Mouse (Mus musculus) forebrain, embryonic 11.5 days (tissue): Measurements from ENCODE around the gene Btbd6. TPM values are rescaled to one million over a fixed set of nuclear protein-coding genes. Genes with fewer than 3 reads are reported as not detected.

Experiments used
- ATAC-seq: fragments of 200-750 bp; cut with Nextera tagmentation; replicated peaks from 2 replicates; pipeline ENCODE4 v1.8.0; 2017; ENCODE audit warnings: moderate TSS enrichment; ENCODE audit not compliant: low FRiP score
- DNase-seq: peaks from one replicate; pipeline ENCODE4 v3.0.0-alpha.2; 2017; ENCODE audit warnings: low spot score
- H3K27ac ChIP-seq: fragments of 300-500 bp; sonication (generic); 2 replicates; pipeline ENCODE4 v1.5.1; 2014; ENCODE audit warnings: low read depth, low read length
- H3K27me3 ChIP-seq: fragments of 300-500 bp; sonication (generic); 2 replicates; pipeline ENCODE4 v1.6.1; 2014; ENCODE audit warnings: mild to moderate bottlenecking, low read length, mixed read lengths; ENCODE audit not compliant: control insufficient read depth, insufficient read depth
- H3K36me3 ChIP-seq: fragments of 300-500 bp; sonication (generic); 2 replicates; pipeline ENCODE4 v1.6.1; 2014; ENCODE audit warnings: mild to moderate bottlenecking, low read length, moderate library complexity, mixed read lengths; ENCODE audit not compliant: control insufficient read depth, insufficient read depth
- H3K4me1 ChIP-seq: fragments of 300-500 bp; sonication (generic); replicated peaks from 2 replicates; pipeline ENCODE4 v1.6.1; 2014; ENCODE audit warnings: low read length, mixed read lengths; ENCODE audit not compliant: control insufficient read depth, insufficient read depth
- H3K4me2 ChIP-seq: fragments of 300-500 bp; sonication (generic); 2 replicates; pipeline ENCODE4 v1.6.1; 2014; ENCODE audit warnings: low read depth, mild to moderate bottlenecking, low read length, moderate library complexity, mixed read lengths; ENCODE audit not compliant: severe bottlenecking
- H3K4me3 ChIP-seq: fragments of 300-500 bp; sonication (generic); 2 replicates; pipeline ENCODE4 v1.5.1; 2014; ENCODE audit warnings: low read depth, low read length
- H3K9ac ChIP-seq: fragments of 300-500 bp; sonication (generic); 2 replicates; pipeline ENCODE4 v1.6.1; 2014; ENCODE audit warnings: low read length
- H3K9me3 ChIP-seq: fragments of 300-500 bp; sonication (generic); 2 replicates; pipeline ENCODE4 v1.6.1; 2016; ENCODE audit warnings: low read length, mixed read lengths; ENCODE audit not compliant: control insufficient read depth
- WGBS: fragments of 180-500 bp; shearing (Covaris S2); extraction: QIAGEN DNeasy Blood & Tissue Kit; methylation state at CpG from one replicate; pipeline ENCODE4 v1.1.7; 2014; 5-methylcytosine and 5-hydroxymethylcytosine counted together
- polyA plus RNA-seq: library from polyadenylated mRNA; unstranded; fragments of >200 nt; fragmentation: Nextera tagmentation; extraction: Ambion mirVana; gene quantifications from 2 replicates; pipeline ENCODE4 v1.2.1, GENCODE M21; 2014

The Btbd6 gene
- polyA plus RNA-seq, 1 experiment from 2014 or later: 26.7 TPM

GRCm38 (mm10) chr12:112938873-112939565, 37.3 kb upstream of the Btbd6 start:
- H3K9me3 ChIP-seq: no peaks in the 10 kb centered on the region
- H3K27me3 ChIP-seq: no peaks in the 10 kb centered on the region
- H3K4me3 ChIP-seq: no peak overlapping the region
- no peaks in the 10 kb centered on the region for H3K36me3 ChIP-seq
- peaks cover 2% of the 10 kb centered on the region; the same call in 1 of the 2 replicates for H3K4me1 ChIP-seq
- 0 out of 2 replicates have a peak overlapping the region, but pooled peaks have one; percentile 0 for H3K9ac ChIP-seq
- peak; percentile 70 for DNase-seq
- 58% methylated on average over 10 of the region's 10 CpGs for WGBS
- no peak overlapping the region for H3K4me2 ChIP-seq
- H3K27ac ChIP-seq: no peak overlapping the region
- no peak for ATAC-seq

DNA sequence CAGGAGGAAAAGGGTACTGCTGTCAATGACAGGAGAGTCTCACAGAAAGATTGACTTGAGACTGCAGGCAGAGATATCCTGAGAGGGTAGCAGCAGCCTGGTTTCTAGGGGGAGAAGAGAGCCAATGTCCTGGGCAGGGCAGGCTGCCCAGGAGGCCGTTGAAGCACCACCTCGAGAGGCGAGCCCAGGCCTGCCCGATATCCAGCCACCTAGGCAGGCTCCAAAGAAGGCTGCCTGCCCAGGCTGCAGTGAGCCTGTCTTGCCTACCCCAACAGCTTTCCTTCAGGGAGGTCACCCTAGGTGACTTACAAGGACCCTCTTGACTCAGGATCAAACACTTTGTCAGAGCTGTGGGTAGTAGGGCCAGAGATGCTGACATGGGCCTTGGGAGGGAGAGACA, 36.0 kb upstream of the Btbd6 start:
- no peak for ATAC-seq

GRCm38 (mm10) chr12:112940710-112941109, 35.6 kb upstream of the Btbd6 start:
- peaks cover 2% of the 10 kb centered on the region; the same call in 1 of the 2 replicates for H3K4me1 ChIP-seq
- no peak overlapping the region for H3K4me3 ChIP-seq

More for the DNA sequence above, 36.0 kb upstream of the Btbd6 start:
- no peaks in the 10 kb centered on the region for H3K27me3 ChIP-seq
- no peak overlapping the region for H3K4me2 ChIP-seq
- 96% methylated on average over 4 of the region's 4 CpGs for WGBS
- H3K4me3 ChIP-seq: no peak overlapping the region
- H3K4me1 ChIP-seq: peaks cover 2% of the 10 kb centered on the region; the same call in 1 of the 2 replicates
- no peak for DNase-seq
- no peak overlapping the region for H3K9ac ChIP-seq
- no peaks in the 10 kb centered on the region for H3K9me3 ChIP-seq
- H3K36me3 ChIP-seq: no peaks in the 10 kb centered on the region
- no peak overlapping the region for H3K27ac ChIP-seq

DNA sequence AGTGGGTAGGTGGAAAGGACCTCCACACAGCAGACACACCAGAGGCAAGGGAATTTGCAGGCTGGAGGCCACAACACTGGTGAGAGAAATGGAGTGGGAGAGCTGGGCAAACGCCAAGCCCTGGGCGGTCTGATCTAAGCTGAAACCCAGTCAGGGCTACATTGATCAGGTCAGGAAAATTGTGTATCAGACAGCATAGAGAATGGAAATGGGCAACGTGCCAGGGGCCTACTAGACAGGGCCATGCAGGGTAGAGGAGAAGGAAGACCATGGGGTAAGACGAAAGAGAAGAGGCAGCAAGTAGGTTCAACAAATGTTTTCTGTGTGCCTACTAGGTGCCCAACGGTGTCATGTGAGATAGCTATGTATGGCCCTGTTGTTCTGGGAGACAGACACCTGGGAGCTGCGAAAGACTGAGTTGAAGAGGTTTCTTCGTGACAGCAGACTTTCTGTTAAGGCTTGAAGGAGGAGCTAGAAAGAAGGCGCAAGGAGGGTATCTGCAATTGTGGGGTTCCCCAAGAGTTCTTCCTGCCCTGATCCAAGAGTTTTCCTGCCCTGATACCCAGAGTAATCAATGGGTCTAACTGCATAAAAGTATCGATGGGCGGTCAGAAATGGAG, 35.0 kb upstream of the Btbd6 start:
- WGBS: 44% methylated on average over 10 of the region's 10 CpGs
- Histone ChIP-seq H3K36me3 (no peaks in the 10 kb centered on the region), H3K9me3 (no peaks in the 10 kb centered on the region), H3K27me3 (no peaks in the 10 kb centered on the region), H3K9ac (peak overlapping the region; percentile 80), H3K4me2 (peak overlapping the region; percentile 67), H3K4me3 (peak overlapping the region; percentile 68), H3K4me1 (peaks cover 2% of the 10 kb centered on the region; the same call in 1 of the 2 replicates), H3K27ac (no peak overlapping the region)
- ATAC-seq (peak; percentile 6; the same call in 1 of the 2 replicates), DNase-seq (no peak)

More at GRCm38 (mm10) chr12:112940710-112941109, 35.6 kb upstream of the Btbd6 start:
- no peak for ATAC-seq
- Histone ChIP-seq H3K27me3 (no peaks in the 10 kb centered on the region), H3K27ac (no peak overlapping the region), H3K9me3 (no peaks in the 10 kb centered on the region), H3K9ac (no peak overlapping the region), H3K4me2 (no peak overlapping the region), H3K36me3 (no peaks in the 10 kb centered on the region)
- no peak for DNase-seq
- WGBS: 87% methylated on average over 9 of the region's 9 CpGs

DNA sequence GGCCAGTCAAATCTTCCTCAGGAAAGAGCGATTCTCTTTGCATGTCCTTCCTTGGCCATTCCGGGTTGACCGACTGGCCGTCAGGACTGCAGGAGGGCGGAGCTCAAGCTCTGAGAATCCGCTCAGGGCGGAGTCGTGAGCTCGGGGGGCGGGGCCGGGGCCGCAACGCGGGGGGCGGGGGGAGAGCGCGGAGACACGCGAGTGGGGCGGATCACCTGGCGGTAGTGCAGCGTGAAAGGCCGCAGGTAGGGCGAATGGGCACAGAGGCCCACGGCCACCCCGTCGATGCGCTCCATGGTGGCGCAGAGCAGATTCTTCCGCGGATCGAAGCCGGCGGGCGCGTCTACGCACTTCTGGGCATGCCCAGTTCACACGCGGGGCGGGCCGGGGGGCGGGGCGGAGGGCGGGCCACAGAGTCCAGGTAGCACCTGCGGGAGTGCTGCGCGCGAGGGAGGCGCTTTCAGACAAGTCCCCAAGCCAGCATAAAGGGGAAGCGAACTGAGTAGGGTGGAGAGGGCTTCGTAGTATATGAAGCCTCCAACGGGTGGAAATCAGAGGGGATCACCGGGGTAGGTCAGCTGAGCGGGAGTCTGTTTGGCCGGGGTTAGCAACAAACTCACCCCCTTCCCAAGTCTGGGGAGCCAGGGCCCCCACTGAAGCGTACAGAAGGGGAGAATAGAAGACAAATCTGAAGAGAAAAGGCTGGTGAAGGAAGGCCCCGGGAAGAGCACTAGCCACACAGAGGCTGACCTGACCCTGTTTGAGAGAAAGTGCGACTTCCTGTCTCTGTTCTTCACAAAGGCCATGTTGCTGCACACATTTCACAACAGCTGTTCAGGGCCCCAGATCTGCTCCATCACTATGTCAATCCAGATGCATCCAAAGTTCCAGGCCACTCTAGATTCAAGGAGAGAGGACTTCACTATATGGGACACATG, 34.2 kb upstream of the Btbd6 start, which contains the start of gene Nudt14:
Gene Nudt14, minus strand, starts transcription at position 349 of the 938 bp plus-strand sequence.
- H3K4me1 ChIP-seq: peaks cover 2% of the 10 kb centered on the region; the same call in 1 of the 2 replicates
- H3K27me3 ChIP-seq: no peaks in the 10 kb centered on the region
- H3K27ac ChIP-seq: peak within 1 kb of the TSS; percentile 46; the same call in 1 of the 2 replicates
- peak within 1 kb of the TSS; percentile 68 for H3K4me3 ChIP-seq
- 2% methylated on average over 48 of the region's 58 CpGs for WGBS
- no peaks in the 10 kb centered on the region for H3K36me3 ChIP-seq
- H3K9me3 ChIP-seq: no peaks in the 10 kb centered on the region
- ATAC-seq (peak; percentile 81), DNase-seq (peak; percentile 86)
- peak within 1 kb of the TSS; percentile 80 for H3K9ac ChIP-seq
- peak within 1 kb of the TSS; percentile 67 for H3K4me2 ChIP-seq

DNA sequence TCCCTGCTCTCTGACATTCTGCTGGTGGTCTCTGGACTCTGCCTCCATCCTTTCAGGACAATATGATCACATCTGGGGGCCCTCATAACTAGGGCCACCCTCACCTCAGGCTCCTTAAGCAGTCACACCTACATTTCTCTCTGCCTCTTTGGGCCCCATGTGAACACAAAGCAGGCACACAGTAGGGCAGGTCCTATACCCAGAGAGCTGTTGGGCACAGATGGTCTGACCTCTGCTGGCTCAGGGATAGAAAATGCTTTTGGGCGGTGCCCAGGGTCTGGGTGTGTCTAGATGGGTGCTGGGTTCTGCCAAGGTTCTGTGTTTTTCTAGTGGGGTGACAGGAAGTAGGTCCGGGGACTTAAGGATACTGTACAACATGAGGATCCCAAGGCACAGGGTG, 32.6 kb upstream of the Btbd6 start:
- H3K4me1 ChIP-seq: peaks cover 2% of the 10 kb centered on the region; the same call in 1 of the 2 replicates
- H3K4me3 ChIP-seq: no peak overlapping the region
- H3K9ac ChIP-seq: no peak overlapping the region
- no peaks in the 10 kb centered on the region for H3K36me3 ChIP-seq
- no peak overlapping the region for H3K4me2 ChIP-seq
- ATAC-seq (no peak), DNase-seq (no peak)
- no peak overlapping the region for H3K27ac ChIP-seq
- H3K27me3 ChIP-seq: no peaks in the 10 kb centered on the region
- WGBS: 96% methylated on average over 2 of the region's 2 CpGs
- no peaks in the 10 kb centered on the region for H3K9me3 ChIP-seq

GRCm38 (mm10) chr12:112947307-112947706, 29.0 kb upstream of the Btbd6 start:
- ATAC-seq: no peak
- no peak overlapping the region for H3K4me2 ChIP-seq
- no peaks in the 10 kb centered on the region for H3K27me3 ChIP-seq
- H3K4me3 ChIP-seq: no peak overlapping the region
- no peak overlapping the region for H3K27ac ChIP-seq
- DNase-seq: no peak
- 25% methylated on average over 4 of the region's 4 CpGs for WGBS
- H3K4me1 ChIP-seq: peaks cover 14% of the 10 kb centered on the region
- no peaks in the 10 kb centered on the region for H3K36me3 ChIP-seq
- H3K9me3 ChIP-seq: no peaks in the 10 kb centered on the region
- no peak overlapping the region for H3K9ac ChIP-seq
